Mouse (Mus musculus) lung, embryonic 14.5 days (tissue): ENCODE results near the gene Trp53i13. TPM values are rescaled to one million over a fixed set of nuclear protein-coding genes. Genes with fewer than 3 reads are reported as not detected.
"Not testable (repeated sequence)": the region's sequence is repeated elsewhere in the genome, so short reads cannot be mapped to it uniquely, and the experiment has no call there.

Source experiments
- ATAC-seq: fragments of 200-750 bp; cut with Nextera tagmentation; 2 replicates; pipeline ENCODE4 v1.8.0; 2017; ENCODE audit warnings: mild to moderate bottlenecking, moderate TSS enrichment, moderate library complexity; ENCODE audit not compliant: insufficient read depth
- DNase-seq: peaks from one replicate; pipeline ENCODE4 v3.0.0-alpha.2; 2015
- H3K27ac ChIP-seq: fragments of 300-500 bp; sonication (generic); 2 replicates; pipeline ENCODE4 v1.5.1; 2014; ENCODE audit warnings: low read depth, mild to moderate bottlenecking, moderate library complexity
- H3K27me3 ChIP-seq: fragments of 300-500 bp; sonication (generic); 2 replicates; pipeline ENCODE4 v1.6.1; 2014; ENCODE audit warnings: low read length, control low read depth; ENCODE audit not compliant: insufficient read depth
- H3K36me3 ChIP-seq: fragments of 300-500 bp; sonication (generic); 2 replicates; pipeline ENCODE4 v1.6.1; 2014; ENCODE audit warnings: control low read depth; ENCODE audit not compliant: insufficient read depth
- H3K4me1 ChIP-seq: fragments of 300-500 bp; sonication (generic); 2 replicates; pipeline ENCODE4 v1.6.1; 2014; ENCODE audit warnings: antibody characterized with exemption, control low read depth; ENCODE audit not compliant: insufficient read depth
- H3K4me2 ChIP-seq: fragments of 300-500 bp; sonication (generic); 2 replicates; pipeline ENCODE4 v1.6.1; 2014; ENCODE audit warnings: mild to moderate bottlenecking
- H3K4me3 ChIP-seq: fragments of 300-500 bp; sonication (generic); 2 replicates; pipeline ENCODE4 v1.5.1; 2014; ENCODE audit warnings: low read depth, low read length
- H3K9ac ChIP-seq: fragments of 300-500 bp; sonication (generic); 2 replicates; pipeline ENCODE4 v1.6.1; 2014
- H3K9me3 ChIP-seq: fragments of 300-500 bp; sonication (generic); 2 replicates; pipeline ENCODE4 v1.6.1; 2016; ENCODE audit warnings: low read depth, low read length, control low read depth
- CTCF ChIP-seq: IDR thresholded peaks from 2 replicates; pipeline ENCODE4 v1.5.1; 2016; ENCODE audit warnings: antibody characterized with exemption, low read depth
- WGBS: fragments of 180-500 bp; shearing (Covaris S2); extraction: QIAGEN DNeasy Blood & Tissue Kit; methylation state at CpG from one replicate; pipeline ENCODE4 v1.1.7; 2014; 5-methylcytosine and 5-hydroxymethylcytosine counted together
- polyA plus RNA-seq: library from polyadenylated mRNA; unstranded; fragments of >200 nt; fragmentation: Nextera tagmentation; extraction: Ambion mirVana; gene quantifications from 2 replicates; pipeline ENCODE4 v1.2.1, GENCODE M21; 2014

The Trp53i13 gene
- polyA plus RNA-seq: 39.2 and 40.3 TPM in 2 replicates

DNA sequence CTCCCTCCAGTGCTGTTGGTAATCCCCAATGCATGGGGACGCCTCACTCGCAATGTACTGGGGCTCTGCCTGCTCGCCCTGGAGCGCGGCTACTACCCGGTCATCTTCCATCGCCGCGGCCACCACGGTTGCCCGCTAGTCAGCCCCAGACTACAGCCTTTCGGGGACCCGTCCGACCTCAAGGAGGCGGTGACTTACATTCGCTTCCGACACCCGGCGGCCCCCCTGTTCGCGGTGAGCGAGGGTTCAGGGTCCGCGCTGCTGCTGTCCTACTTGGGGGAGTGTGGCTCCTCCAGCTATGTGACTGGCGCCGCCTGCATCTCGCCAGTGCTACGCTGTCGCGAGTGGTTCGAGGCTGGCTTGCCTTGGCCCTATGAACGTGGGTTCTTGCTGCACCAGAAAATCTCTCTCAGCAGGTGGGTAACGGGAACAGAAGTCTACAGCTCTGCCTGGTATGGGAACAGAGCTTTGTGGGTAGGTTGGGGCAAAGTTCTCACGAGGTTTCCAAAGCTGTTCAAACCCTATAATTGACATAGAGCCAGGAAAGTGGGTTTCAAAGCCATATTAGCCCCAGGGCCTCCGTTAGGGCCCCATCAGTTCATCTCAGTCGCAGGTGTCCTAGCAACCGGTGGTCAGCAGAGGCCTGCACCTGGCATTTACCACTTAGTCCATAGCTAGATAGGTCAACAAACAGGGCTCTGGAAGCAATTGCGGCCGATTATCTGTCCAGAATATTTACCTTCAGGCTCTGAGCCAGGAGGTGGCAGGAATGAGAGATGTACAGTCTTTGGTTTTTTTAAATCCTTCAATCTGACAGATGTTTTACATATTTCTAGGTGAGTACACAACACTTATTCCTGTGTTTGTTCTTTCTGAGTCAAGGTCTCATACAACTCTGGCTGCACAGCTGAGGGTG is at the start of gene Trp53i13:
Gene Trp53i13, minus strand, starts transcription at position 344 of the 916 bp plus-strand sequence.
- DNase-seq (peak; percentile 31), ATAC-seq (no peak)
- no peak within 1 kb of the TSS for H3K27ac ChIP-seq
- H3K36me3 ChIP-seq: no peaks in the 10 kb centered on the region
- peaks cover 17% of the 10 kb centered on the region for H3K27me3 ChIP-seq
- H3K4me3 ChIP-seq: peak within 1 kb of the TSS; percentile 48
- H3K4me1 ChIP-seq: peaks cover 27% of the 10 kb centered on the region
- peak within 1 kb of the TSS; percentile 94 for H3K4me2 ChIP-seq
- no peaks in the 10 kb centered on the region for H3K9me3 ChIP-seq
- TF ChIP-seq CTCF: no peak
- peak within 1 kb of the TSS; percentile 49 for H3K9ac ChIP-seq
- WGBS: 6% methylated on average over 39 of the region's 39 CpGs

- ATAC-seq (no peak), DNase-seq (no peak)
- Histone ChIP-seq H3K27ac (no peak overlapping the region), H3K9ac (no peak overlapping the region), H3K9me3 (no peaks in the 10 kb centered on the region), H3K4me2 (no peak overlapping the region), H3K4me3 (no peak overlapping the region), H3K27me3 (no peaks in the 10 kb centered on the region), H3K4me1 (no peaks in the 10 kb centered on the region), H3K36me3 (peaks cover 86% of the 10 kb centered on the region)
- 95% methylated on average over 7 of the region's 7 CpGs for WGBS
- no peak for TF ChIP-seq CTCF
Measured at GRCm38 (mm10) chr11:77545261-77545660, 29.5 kb upstream of the Trp53i13 start.

DNA sequence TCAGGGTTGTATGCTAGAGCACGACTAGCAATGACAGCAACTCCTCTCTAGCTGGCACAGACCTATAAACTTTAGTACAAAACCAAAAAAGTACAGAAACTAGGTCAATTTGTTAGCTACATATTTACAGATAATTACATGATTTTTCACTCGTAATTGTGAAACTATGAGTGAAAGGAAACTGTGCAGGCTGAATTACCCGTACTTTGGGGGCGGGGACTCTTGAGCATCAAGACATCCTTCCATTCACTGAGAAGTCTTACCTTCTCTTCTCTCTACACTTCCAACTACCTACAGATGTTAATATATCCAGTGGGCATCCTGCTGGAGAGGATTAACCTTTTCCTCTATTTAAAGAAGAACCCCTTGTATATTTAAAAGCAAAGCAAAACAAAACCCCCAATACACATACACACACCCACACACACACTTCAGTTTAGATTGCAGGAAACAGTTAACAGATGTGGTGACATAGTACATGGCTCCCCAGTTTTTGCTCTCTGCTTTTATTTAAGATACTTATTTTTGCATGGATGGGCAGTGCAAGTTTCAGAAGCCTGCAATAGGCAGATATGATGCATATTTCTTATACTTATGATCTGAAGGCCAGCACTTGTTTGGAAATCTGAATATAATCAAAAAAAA is 16.5 kb upstream of the Trp53i13 start:
- DNase-seq: no peak
- H3K36me3 ChIP-seq: peaks cover 25% of the 10 kb centered on the region
- ATAC-seq: no peak
- H3K4me3 ChIP-seq: no peak overlapping the region
- H3K27me3 ChIP-seq: no peaks in the 10 kb centered on the region
- 80% methylated on average over 4 of the region's 4 CpGs for WGBS
- TF ChIP-seq CTCF: no peak
- no peak overlapping the region for H3K27ac ChIP-seq
- H3K9me3 ChIP-seq: no peaks in the 10 kb centered on the region
- H3K4me1 ChIP-seq: no peaks in the 10 kb centered on the region
- no peak overlapping the region for H3K4me2 ChIP-seq
- no peak overlapping the region for H3K9ac ChIP-seq

- no peaks in the 10 kb centered on the region for H3K4me1 ChIP-seq
- no peak for TF ChIP-seq CTCF
- no peak for ATAC-seq
- no peaks in the 10 kb centered on the region for H3K27me3 ChIP-seq
- H3K4me3 ChIP-seq: no peak overlapping the region
- no peak for DNase-seq
- peaks cover 13% of the 10 kb centered on the region for H3K36me3 ChIP-seq
- no peak overlapping the region for H3K4me2 ChIP-seq
- no peaks in the 10 kb centered on the region for H3K9me3 ChIP-seq
- H3K27ac ChIP-seq: no peak overlapping the region
- H3K9ac ChIP-seq: no peak overlapping the region
- 76% methylated on average over 2 of the region's 2 CpGs for WGBS
Measured at GRCm38 (mm10) chr11:77530862-77531261, 15.1 kb upstream of the Trp53i13 start.

GRCm38 (mm10) chr11:77529644-77530043 is 13.9 kb upstream of the Trp53i13 start:
- Histone ChIP-seq H3K9me3 (no peaks in the 10 kb centered on the region), H3K4me2 (no peak overlapping the region), H3K9ac (no peak overlapping the region), H3K4me1 (no peaks in the 10 kb centered on the region), H3K36me3 (peaks cover 8% of the 10 kb centered on the region), H3K27ac (no peak overlapping the region), H3K27me3 (no peaks in the 10 kb centered on the region), H3K4me3 (no peak overlapping the region)
- WGBS: 76% methylated on average over 3 of the region's 3 CpGs
- DNase-seq (no peak), ATAC-seq (no peak)
- no peak for TF ChIP-seq CTCF

DNA sequence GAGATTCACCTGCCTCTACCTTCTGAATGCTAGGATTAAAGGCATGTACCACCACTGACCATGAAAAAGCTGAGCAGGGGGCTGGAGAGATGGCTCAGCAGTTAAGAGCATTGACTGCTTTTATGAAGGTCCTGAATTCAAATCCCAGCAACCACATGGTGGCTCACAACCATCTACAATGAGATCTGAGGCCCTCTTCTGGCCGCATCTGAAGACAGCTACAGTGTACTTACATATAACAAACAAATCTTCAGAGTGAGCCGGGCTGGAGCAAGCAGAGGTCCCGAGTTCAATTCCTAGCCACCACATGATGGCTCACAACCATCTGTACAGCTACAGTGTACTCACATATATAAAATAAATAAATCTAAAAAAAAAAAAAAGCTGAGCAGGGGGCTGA is 12.6 kb upstream of the Trp53i13 start:
- not testable (repeated sequence) for H3K27me3 ChIP-seq, H3K4me2 ChIP-seq, H3K4me3 ChIP-seq, DNase-seq, H3K27ac ChIP-seq, H3K9me3 ChIP-seq, H3K36me3 ChIP-seq, H3K9ac ChIP-seq, H3K4me1 ChIP-seq, ATAC-seq
- 86% methylated on average over 3 of the region's 3 CpGs for WGBS

DNA sequence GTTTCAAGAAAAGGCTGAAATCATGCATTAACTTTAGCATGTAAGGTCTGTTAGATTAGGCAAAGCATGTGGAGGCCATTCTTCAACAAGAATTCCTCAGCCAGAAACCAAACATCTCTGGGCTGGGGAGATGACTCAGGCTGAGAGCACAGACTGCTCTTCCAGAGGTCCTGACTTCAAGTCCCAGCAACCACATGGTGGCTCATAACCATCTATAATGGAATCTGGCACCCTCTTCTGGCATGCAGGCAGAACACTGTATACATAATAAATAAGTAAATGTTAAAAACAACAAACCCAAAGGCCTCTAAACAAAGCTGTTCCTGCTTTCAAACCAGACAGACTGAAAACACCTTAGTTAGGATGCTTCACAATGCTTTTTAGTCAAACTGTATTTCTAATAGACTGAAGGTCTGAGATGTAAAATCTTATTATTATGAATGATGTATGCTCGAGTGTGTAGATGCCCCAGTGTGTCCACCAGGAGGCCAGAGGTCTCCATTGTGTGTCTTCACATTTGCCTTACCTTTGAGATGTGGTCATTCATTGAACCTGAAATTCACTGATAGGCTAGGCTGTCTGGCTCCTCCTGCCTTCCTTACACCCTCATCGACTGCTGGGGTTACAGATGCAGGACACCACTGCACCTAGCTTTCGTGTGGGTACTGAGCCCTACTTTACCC is 10.2 kb upstream of the Trp53i13 start:
- WGBS: 76% methylated on average over 3 of the region's 3 CpGs
- Histone ChIP-seq H3K27ac (no peak overlapping the region), H3K36me3 (no peaks in the 10 kb centered on the region), H3K9ac (no peak overlapping the region), H3K9me3 (no peaks in the 10 kb centered on the region), H3K4me3 (no peak overlapping the region), H3K4me1 (no peaks in the 10 kb centered on the region), H3K4me2 (no peak overlapping the region), H3K27me3 (no peaks in the 10 kb centered on the region)
- TF ChIP-seq CTCF: no peak
- ATAC-seq: no peak
- no peak for DNase-seq
